In the genomic region with DNA sequence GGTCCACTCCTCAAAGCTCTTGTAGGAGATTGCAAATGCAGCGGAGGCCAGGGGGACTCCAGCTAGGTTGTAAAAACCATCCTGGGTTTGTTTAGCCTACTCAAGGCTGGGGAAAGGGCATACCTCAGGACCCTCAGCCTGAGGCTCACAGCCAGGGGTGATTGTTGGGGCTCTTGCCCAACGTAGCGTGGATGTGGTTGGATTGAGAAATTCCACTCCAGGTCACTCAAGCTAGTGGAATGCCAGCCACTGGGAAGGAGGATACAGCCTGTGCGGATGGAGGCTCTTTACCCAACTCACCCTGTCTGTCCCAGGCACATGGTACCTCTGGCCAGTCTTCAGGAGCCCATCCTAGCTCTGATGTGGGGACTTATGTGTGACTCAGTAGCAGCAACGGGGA, we compare ENCODE assay signal across 17 mouse cellular contexts.
"Had no signal": no experiment of that assay in that cellular context is flagged by ENCODE, and none has a peak within 500 bp of the region (broad histone marks: within the 10 kb centered on the region; RNA-seq: fewer than 3 reads in every experiment).

No protein-coding gene starts in this region.

- H3K36me3 ChIP-seq: midbrain, embryonic 12.5 days; midbrain, embryonic 15.5 days; neural tube, embryonic 12.5 days; neural tube, embryonic 15.5 days; stomach, embryonic 15.5 days had no signal

- H3K4me3 ChIP-seq: megakaryocyte, embryonic 14.5 days; midbrain, embryonic 12.5 days; midbrain, embryonic 15.5 days; neural tube, embryonic 12.5 days; neural tube, embryonic 15.5 days; stomach, embryonic 15.5 days had no signal

- H3K27me3 ChIP-seq: megakaryocyte, embryonic 14.5 days; midbrain, embryonic 12.5 days; midbrain, embryonic 15.5 days; neural tube, embryonic 12.5 days; neural tube, embryonic 15.5 days; stomach, embryonic 15.5 days had no signal

- H3K9me3 ChIP-seq: megakaryocyte, embryonic 14.5 days; midbrain, embryonic 12.5 days; midbrain, embryonic 15.5 days; neural tube, embryonic 12.5 days; neural tube, embryonic 15.5 days; stomach, embryonic 15.5 days had no signal

- DNase-seq: kidney, adult 18-20 months; kidney, adult 9 months; kidney, postnatal 14 days; kidney, postnatal 4 days; liver, postnatal 0 days; retina, postnatal 1 day; right cerebral cortex, postnatal 25 days; spleen, adult 18-20 months; thymus, postnatal 25 days had no signal

- H3K4me2 ChIP-seq: midbrain, embryonic 12.5 days; midbrain, embryonic 15.5 days; neural tube, embryonic 12.5 days; neural tube, embryonic 15.5 days; stomach, embryonic 15.5 days had no signal

- H3K9ac ChIP-seq: liver, embryonic 14.5 days; liver, postnatal 0 days; midbrain, embryonic 12.5 days; midbrain, embryonic 15.5 days; neural tube, embryonic 12.5 days; neural tube, embryonic 15.5 days; stomach, embryonic 15.5 days had no signal

- ATAC-seq: inflammation-experienced regulatory T-cells, adult 6 months; liver, postnatal 0 days; midbrain, embryonic 15.5 days had no signal

- H3K27ac ChIP-seq: liver, embryonic 14.5 days; midbrain, embryonic 12.5 days; midbrain, embryonic 15.5 days; neural tube, embryonic 12.5 days; neural tube, embryonic 15.5 days; stomach, embryonic 15.5 days had no signal
